Mouse (Mus musculus) cortical plate, adult 2 months (tissue): ENCODE data around the gene Ryk. TPM values are rescaled to one million over a fixed set of nuclear protein-coding genes. Genes with fewer than 3 reads are reported as not detected.
A peak's percentile ranks its signal among the peaks of the same experiment; 100 is the strongest.

ENCODE experiments used
- H3K27ac ChIP-seq: fragments of 200-500 bp; 2 replicates; pipeline ENCODE4 v1.5.1; 2012; ENCODE audit warnings: low read length, control low read depth, inconsistent platforms; ENCODE audit not compliant: insufficient read depth
- H3K4me1 ChIP-seq: fragments of 200-500 bp; 2 replicates; pipeline ENCODE4 v1.6.1; 2011; ENCODE audit warnings: low read length; ENCODE audit not compliant: control insufficient read depth, insufficient read depth
- H3K4me3 ChIP-seq: fragments of 200-500 bp; 2 replicates; pipeline ENCODE4 v1.5.1; 2011; ENCODE audit warnings: mild to moderate bottlenecking, low read length, control low read depth; ENCODE audit not compliant: insufficient read depth
- CTCF ChIP-seq: fragments of 200-500 bp; IDR thresholded peaks from 2 replicates; pipeline ENCODE4 v1.5.1; 2011; ENCODE audit warnings: mild to moderate bottlenecking, control low read depth, low read length; ENCODE audit not compliant: insufficient read depth; ENCODE audit errors: extremely low read depth
- POLR2A ChIP-seq: fragments of 200-500 bp; IDR thresholded peaks from 2 replicates; pipeline ENCODE4 v1.6.1; 2011; ENCODE audit warnings: mild to moderate bottlenecking, low read length, control low read depth; ENCODE audit not compliant: insufficient read depth; ENCODE audit errors: extremely low read depth
- polyA plus RNA-seq: library from polyadenylated mRNA; depleted of rRNA; stranded (reverse); fragments of >200 nt; gene quantifications from 2 replicates; pipeline ENCODE4 v1.2.3, GENCODE M21; 2012

Gene Ryk
- polyA plus RNA-seq, 1 experiment, result 30.8 TPM

- TF ChIP-seq CTCF (no peak), POLR2A (no peak)
- Histone ChIP-seq H3K27ac (no peak overlapping the region), H3K4me3 (no peak overlapping the region), H3K4me1 (peaks cover 3% of the 10 kb centered on the region; the same call in 1 of the 2 replicates)
These were observed 3.2 kb upstream of the Ryk start for GRCm38 (mm10) chr9:102831541-102831940.

GRCm38 (mm10) chr9:102834414-102834741 is 339 bp upstream of the Ryk start:
- TF ChIP-seq CTCF (no peak), POLR2A (no peak)
- H3K4me1 ChIP-seq, result peaks cover 7% of the 10 kb centered on the region; the same call in 1 of the 2 replicates
- peak overlapping the region; percentile 77 for H3K27ac ChIP-seq
- peak overlapping the region; percentile 76 for H3K4me3 ChIP-seq

GRCm38 (mm10) chr9:102836279-102836678 is 1.6 kb downstream of the Ryk start:
- H3K4me3 ChIP-seq, result peak overlapping the region; percentile 76
- no peak overlapping the region for H3K27ac ChIP-seq
- H3K4me1 ChIP-seq, result peaks cover 11% of the 10 kb centered on the region
- TF ChIP-seq CTCF (no peak), POLR2A (no peak)

- Histone ChIP-seq H3K4me3 (no peak overlapping the region), H3K27ac (no peak overlapping the region), H3K4me1 (peaks cover 27% of the 10 kb centered on the region)
- no peak for TF ChIP-seq CTCF
- no peak for TF ChIP-seq POLR2A
These were observed 6.4 kb downstream of the Ryk start for GRCm38 (mm10) chr9:102840792-102841778.

GRCm38 (mm10) chr9:102841832-102842231 is 7.1 kb downstream of the Ryk start:
- Histone ChIP-seq H3K4me1 (peaks cover 27% of the 10 kb centered on the region), H3K27ac (no peak overlapping the region), H3K4me3 (no peak overlapping the region)
- no peak for TF ChIP-seq CTCF
- TF ChIP-seq POLR2A, result no peak

- Histone ChIP-seq H3K4me1 (peaks cover 24% of the 10 kb centered on the region), H3K27ac (no peak overlapping the region), H3K4me3 (no peak overlapping the region)
- TF ChIP-seq POLR2A, result no peak
- TF ChIP-seq CTCF, result no peak
These were observed 7.8 kb downstream of the Ryk start for GRCm38 (mm10) chr9:102842498-102842897.

- H3K27ac ChIP-seq, result no peak overlapping the region
- H3K4me1 ChIP-seq, result peaks cover 24% of the 10 kb centered on the region
These were observed 8.9 kb downstream of the Ryk start for GRCm38 (mm10) chr9:102843577-102843976.

GRCm38 (mm10) chr9:102845851-102846250 is 11.1 kb downstream of the Ryk start:
- Histone ChIP-seq H3K4me1 (peaks cover 23% of the 10 kb centered on the region), H3K27ac (no peak overlapping the region), H3K4me3 (no peak overlapping the region)
- TF ChIP-seq POLR2A (no peak), CTCF (no peak)

More at GRCm38 (mm10) chr9:102843577-102843976, 8.9 kb downstream of the Ryk start:
- TF ChIP-seq CTCF (no peak), POLR2A (no peak)
- no peak overlapping the region for H3K4me3 ChIP-seq

- peaks cover 20% of the 10 kb centered on the region for H3K4me1 ChIP-seq
- TF ChIP-seq POLR2A, result no peak
- no peak for TF ChIP-seq CTCF
- H3K4me3 ChIP-seq, result no peak overlapping the region
- H3K27ac ChIP-seq, result no peak overlapping the region
These were observed 11.6 kb downstream of the Ryk start for GRCm38 (mm10) chr9:102846348-102846747.

GRCm38 (mm10) chr9:102852076-102853022 is 17.6 kb downstream of the Ryk start:
- H3K27ac ChIP-seq, result no peak overlapping the region
- H3K4me3 ChIP-seq, result no peak overlapping the region
- no peak for TF ChIP-seq POLR2A
- TF ChIP-seq CTCF, result no peak
- H3K4me1 ChIP-seq, result no peaks in the 10 kb centered on the region
